Mouse (Mus musculus) cerebellum, adult 2 months (tissue): ENCODE measurements around the gene Pygm. TPM values are rescaled to one million over a fixed set of nuclear protein-coding genes. Genes with fewer than 3 reads are reported as not detected.
A peak's percentile ranks its signal among the peaks of the same experiment; 100 is the strongest.

Experiments used
- DNase-seq, 2 experiments: peaks; one replicate each; pipeline ENCODE4 v3.0.0; 2021
- H3K27ac ChIP-seq: fragments of 200-500 bp; 2 replicates; pipeline ENCODE4 v1.5.1; 2012; ENCODE audit warnings: low read length, control low read depth, inconsistent platforms; ENCODE audit not compliant: insufficient read depth
- H3K27me3 ChIP-seq: fragments of 200-500 bp; 2 replicates; pipeline ENCODE4 v1.6.1; 2012; ENCODE audit warnings: inconsistent platforms, mild to moderate bottlenecking, low read length, moderate library complexity; ENCODE audit not compliant: control insufficient read depth, insufficient read depth
- H3K4me1 ChIP-seq: fragments of 200-500 bp; 2 replicates; pipeline ENCODE4 v1.6.1; 2011; ENCODE audit warnings: low read length; ENCODE audit not compliant: control insufficient read depth, insufficient read depth
- H3K4me3 ChIP-seq: fragments of 200-500 bp; replicated peaks from 2 replicates; pipeline ENCODE3; 2011; ENCODE audit warnings: mild to moderate bottlenecking, low read depth, low read length, control low read depth; ENCODE audit not compliant: insufficient read depth
- CTCF ChIP-seq: fragments of 200-500 bp; IDR thresholded peaks from 2 replicates; pipeline ENCODE4 v1.5.1; 2011; ENCODE audit warnings: low read depth, mild to moderate bottlenecking, control low read depth, low read length, moderate library complexity, borderline replicate concordance; ENCODE audit not compliant: insufficient read depth
- POLR2A ChIP-seq: fragments of 200-500 bp; IDR thresholded peaks from 2 replicates; pipeline ENCODE4 v1.6.1; 2011; ENCODE audit warnings: low read length, control low read depth, borderline replicate concordance; ENCODE audit not compliant: insufficient read depth
- WGBS: fragments of 180-500 bp; shearing (Covaris S2); methylation state at CpG from one replicate; pipeline ENCODE4 v1.1.7; 2018; 5-methylcytosine and 5-hydroxymethylcytosine counted together
- polyA plus RNA-seq: library from polyadenylated mRNA; depleted of rRNA; stranded (reverse); fragments of >200 nt; gene quantifications from 2 replicates; pipeline ENCODE4 v1.2.3, GENCODE M21; 2012

Gene Pygm
- polyA plus RNA-seq, 1 experiment = 101 TPM

DNA sequence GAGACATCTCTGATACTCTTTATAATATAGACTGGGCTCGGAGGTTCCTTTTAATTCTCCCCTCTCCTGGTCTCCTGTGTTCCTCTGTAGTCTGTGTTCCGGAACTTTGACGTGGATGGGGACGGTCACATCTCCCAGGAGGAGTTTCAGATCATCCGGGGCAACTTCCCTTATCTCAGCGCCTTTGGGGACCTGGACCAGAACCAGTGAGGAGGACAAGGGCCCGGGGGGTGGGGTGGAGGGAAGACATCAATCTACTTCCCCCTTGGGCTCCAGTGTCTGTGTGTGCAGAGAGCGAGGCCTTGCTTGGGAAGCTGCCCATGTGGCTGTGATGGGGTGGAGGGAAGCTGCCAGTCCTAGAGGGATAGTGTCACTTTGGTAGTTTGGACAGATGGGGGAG is 24.6 kb downstream of the Pygm start:
- TF ChIP-seq POLR2A = no peak
- no peak for TF ChIP-seq CTCF
- H3K4me1 ChIP-seq = peaks cover 10% of the 10 kb centered on the region; the same call in 1 of the 2 replicates
- H3K27ac ChIP-seq = no peak overlapping the region
- no peak overlapping the region for H3K4me3 ChIP-seq
- H3K27me3 ChIP-seq = no peaks in the 10 kb centered on the region
- DNase-seq = peak; percentile 28 to 51
- 65% methylated on average over 8 of the region's 8 CpGs for WGBS

DNA sequence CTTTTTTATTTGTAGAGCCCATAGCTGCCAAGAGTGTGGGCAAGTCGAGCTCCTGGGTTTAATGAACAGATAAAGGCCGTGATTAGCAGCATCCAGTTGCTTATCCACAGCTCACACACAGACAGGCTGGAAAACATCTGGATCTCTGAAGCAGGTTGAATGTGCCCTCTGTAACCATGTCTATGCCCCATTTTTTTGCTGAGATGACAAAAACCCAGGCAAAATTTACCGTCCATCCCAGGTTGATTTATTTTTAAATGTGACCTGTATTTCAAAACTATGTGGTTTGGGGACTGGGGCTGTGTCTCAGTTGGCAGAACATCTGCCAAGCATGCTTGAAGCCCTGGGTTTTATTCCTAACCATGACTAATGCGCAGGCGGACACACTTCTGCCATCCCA is 25.0 kb downstream of the Pygm start:
- 53% methylated on average over 5 of the region's 5 CpGs for WGBS
- Histone ChIP-seq H3K27ac (no peak overlapping the region), H3K27me3 (no peaks in the 10 kb centered on the region), H3K4me1 (peaks cover 10% of the 10 kb centered on the region; the same call in 1 of the 2 replicates), H3K4me3 (no peak overlapping the region)
- TF ChIP-seq CTCF (no peak), POLR2A (no peak)
- no peak for DNase-seq

DNA sequence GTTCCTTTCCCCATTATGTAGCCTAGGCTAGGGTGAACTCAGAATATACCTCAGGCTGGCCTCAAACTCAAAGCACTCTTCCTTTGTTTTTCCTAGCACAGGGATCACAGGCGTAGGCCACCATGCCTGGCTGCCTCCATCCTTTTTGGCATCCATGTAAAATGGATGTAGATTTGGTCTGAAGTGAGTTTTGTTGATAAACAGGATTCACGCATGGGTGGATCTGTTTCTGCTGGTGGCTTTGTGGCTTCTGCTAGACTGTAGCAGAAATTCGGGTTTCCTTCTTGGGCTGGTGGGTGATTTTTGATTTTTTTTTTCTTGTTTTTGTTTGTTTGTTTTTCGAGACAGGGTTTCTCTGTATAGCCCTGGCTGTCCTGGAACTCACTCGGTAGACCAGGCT is 25.7 kb downstream of the Pygm start:
- peaks cover 10% of the 10 kb centered on the region; the same call in 1 of the 2 replicates for H3K4me1 ChIP-seq
- no peaks in the 10 kb centered on the region for H3K27me3 ChIP-seq
- no peak overlapping the region for H3K27ac ChIP-seq
- no peak overlapping the region for H3K4me3 ChIP-seq
- TF ChIP-seq POLR2A = no peak
- TF ChIP-seq CTCF = no peak
- WGBS = 88% methylated on average over 5 of the region's 5 CpGs
- DNase-seq = no peak

DNA sequence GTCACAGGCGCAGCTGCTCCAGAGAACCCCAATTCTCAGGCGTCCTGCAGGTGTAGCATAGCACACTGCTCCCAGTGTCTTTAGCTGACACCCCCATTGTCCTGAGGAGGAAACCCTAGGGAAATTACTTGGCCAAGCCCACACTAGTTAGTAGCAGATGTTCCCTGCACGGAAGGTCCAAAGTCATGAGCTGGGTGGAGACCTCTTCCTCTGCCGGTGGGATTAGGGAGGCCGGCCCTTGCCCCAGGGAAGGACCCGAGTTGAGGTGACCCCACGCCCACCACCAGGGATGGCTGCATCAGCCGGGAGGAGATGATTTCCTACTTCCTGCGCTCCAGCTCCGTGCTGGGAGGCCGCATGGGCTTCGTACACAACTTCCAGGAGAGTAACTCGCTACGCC is 28.6 kb downstream of the Pygm start:
- TF ChIP-seq CTCF (no peak), POLR2A (no peak)
- Histone ChIP-seq H3K27ac (no peak overlapping the region), H3K4me1 (peaks cover 13% of the 10 kb centered on the region; the same call in 1 of the 2 replicates), H3K27me3 (no peaks in the 10 kb centered on the region), H3K4me3 (no peak overlapping the region)
- no peak for DNase-seq
- WGBS = 67% methylated on average over 14 of the region's 14 CpGs

DNA sequence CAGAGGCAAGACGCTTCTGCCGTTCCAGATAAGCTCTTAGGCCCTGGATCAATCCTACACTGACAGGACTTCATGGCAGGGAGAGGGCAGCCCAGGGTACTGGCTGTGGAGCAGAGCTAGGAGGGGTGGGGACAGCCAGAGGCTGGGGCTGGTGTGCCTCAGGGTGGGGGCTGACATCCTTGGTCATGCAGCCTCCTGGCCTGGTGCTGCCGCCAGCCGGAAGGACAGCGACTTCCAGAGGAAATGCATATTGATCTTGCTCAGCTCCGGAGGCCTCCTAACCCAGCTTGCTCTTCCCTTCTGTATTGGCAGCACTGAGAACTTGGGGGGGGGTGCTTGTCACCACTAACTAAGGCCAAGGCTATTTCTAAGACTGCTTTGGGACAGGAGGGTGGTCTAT is 31.3 kb downstream of the Pygm start:
- TF ChIP-seq POLR2A = no peak
- TF ChIP-seq CTCF = no peak
- 60% methylated on average over 6 of the region's 6 CpGs for WGBS
- H3K4me1 ChIP-seq = 0 out of 2 replicates have a peak, but pooled peaks cover 3% of the 10 kb centered on the region
- H3K4me3 ChIP-seq = no peak overlapping the region
- DNase-seq = no peak
- no peak overlapping the region for H3K27ac ChIP-seq
- H3K27me3 ChIP-seq = no peaks in the 10 kb centered on the region

DNA sequence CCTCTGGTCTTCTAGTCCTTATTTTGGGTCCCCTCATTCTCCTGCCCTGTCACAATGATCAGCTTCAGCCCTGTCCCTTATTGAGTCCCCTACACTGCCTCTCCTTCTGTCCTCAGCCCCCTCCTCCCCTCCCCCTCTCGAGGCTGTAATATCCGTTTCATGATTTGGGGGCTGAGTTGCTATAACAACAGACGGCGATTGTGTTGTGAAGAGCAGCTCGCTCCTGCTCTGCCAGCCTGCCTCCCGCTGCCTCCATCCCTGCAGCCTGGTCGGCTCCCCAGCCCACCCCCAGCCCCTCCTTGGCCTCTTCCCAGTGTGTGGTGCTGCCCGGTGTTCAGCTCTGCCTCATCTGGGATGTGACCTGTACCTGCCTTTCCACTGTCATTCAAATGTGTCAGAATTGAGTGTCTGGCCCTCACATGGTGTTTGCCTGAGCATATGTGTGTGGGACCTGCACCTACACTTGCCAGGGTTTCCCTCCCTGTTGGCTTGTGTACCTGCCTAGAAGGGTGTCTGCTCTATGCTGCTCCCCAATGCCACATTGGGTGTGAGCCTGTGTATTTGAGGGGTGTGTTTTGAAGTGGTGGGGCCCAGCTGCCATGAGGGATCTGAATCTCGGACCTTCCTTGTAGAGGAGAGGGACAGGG is 32.0 kb downstream of the Pygm start:
- Histone ChIP-seq H3K4me1 (peaks cover 8% of the 10 kb centered on the region), H3K27ac (no peak overlapping the region), H3K27me3 (no peaks in the 10 kb centered on the region), H3K4me3 (no peak overlapping the region)
- no peak for TF ChIP-seq CTCF
- no peak for TF ChIP-seq POLR2A
- DNase-seq = no peak
- 36% methylated on average over 9 of the region's 9 CpGs for WGBS

DNA sequence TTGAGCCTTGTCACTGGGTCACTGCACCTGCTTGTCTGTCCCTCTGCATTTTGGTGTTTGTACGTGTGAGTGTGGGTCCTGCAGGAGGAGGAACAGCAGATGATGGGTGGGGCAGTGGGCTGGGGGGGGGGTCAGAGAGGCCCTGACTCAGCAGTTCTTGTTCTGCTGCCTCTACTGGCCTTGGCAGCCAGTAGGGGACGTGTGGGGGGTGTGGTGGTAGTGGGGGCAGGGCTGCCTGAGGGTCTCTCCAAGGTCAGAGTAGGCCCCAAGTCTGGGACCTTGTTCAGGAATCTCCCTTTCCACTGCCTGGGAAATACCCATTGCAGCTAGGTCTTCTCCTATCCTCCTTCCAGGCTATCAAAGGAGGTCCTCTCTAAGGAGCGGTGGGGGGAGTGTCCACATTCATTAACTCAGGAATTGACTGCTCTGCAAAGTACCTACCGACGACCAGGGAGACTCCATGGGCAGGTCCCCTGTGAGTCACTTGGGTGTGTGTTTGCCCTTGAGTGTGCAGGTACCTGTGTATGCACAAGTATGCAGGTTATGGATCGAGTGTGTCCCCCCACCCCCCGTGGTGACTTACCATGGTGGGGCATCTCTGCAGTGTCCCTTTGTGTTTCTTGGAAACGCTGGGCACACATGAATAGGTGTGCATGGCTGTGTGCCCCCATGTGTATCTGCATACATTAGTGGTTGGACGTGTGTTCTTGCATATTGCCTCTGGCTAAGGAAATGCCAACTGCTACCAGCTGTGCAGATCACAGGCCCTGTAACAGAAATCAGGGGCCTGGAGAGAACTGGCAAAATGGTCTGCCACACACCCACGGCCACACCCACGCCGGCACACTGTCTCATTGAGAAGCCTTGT is 32.9 kb downstream of the Pygm start:
- no peak for TF ChIP-seq CTCF
- TF ChIP-seq POLR2A = no peak
- H3K27me3 ChIP-seq = no peaks in the 10 kb centered on the region
- DNase-seq = no peak
- no peak overlapping the region for H3K4me3 ChIP-seq
- WGBS = 67% methylated on average over 12 of the region's 12 CpGs
- no peak overlapping the region for H3K27ac ChIP-seq
- H3K4me1 ChIP-seq = peaks cover 16% of the 10 kb centered on the region

DNA sequence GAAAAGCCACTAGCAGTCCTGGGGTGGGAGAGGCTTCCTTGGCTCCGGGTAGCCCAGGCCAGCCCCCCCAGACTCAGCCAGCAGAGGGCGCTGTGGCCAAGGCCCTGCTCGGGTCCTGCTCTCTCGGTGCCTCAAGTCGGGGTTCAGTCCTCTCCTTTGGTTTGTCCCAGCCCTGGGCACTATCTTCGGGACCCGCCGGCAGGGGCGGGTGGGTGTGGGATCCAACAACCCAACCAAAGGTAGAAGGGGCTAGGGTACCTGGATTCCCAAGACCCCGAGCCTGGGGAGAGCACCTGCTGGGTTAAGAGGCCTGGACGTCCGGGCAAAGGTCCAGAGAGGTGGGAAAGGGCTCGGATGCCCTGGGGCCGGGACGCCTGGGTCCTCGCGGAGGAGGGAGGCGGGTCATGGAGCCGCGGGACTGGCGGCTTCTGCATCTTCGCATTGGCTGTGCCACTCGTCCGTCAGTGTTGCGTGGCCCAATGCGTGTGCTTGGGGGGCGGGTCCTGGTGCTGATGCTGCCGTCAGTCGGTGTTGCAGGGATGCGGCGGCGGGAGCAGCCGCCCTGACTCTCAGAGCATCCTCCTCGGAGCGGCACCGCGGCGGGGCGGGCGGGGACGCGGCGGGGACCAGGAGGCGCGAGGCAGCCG is 34.2 kb downstream of the Pygm start, which contains the start of gene Nrxn2:
Gene Nrxn2 (plus strand): TSS at position 499 of the 647 bp plus-strand sequence.
- WGBS = under 1% methylated on average over 46 of the region's 46 CpGs
- Histone ChIP-seq H3K4me3 (peak within 1 kb of the TSS; percentile 74), H3K4me1 (peaks cover 27% of the 10 kb centered on the region), H3K27ac (peak within 1 kb of the TSS; percentile 55), H3K27me3 (no peaks in the 10 kb centered on the region)
- peak; percentile 88 for TF ChIP-seq CTCF
- TF ChIP-seq POLR2A = peak; percentile 98
- peak; percentile 97 for DNase-seq
